9 mouse cellular contexts compared by ENCODE assay signal in genomic region chr2:21234871-21235648, GRCm38 (mm10). TPM values are rescaled to one million over a fixed set of nuclear protein-coding genes. Genes with fewer than 3 reads are reported as not detected.
DNase-seq lines count a peak whose midpoint lies in the region; ATAC-seq lines count a peak whose summit lies in the region.
"Had no signal": no experiment of that assay in that cellular context is flagged by ENCODE, and none has a peak within 500 bp of the region (broad histone marks: within the 10 kb centered on the region; RNA-seq: fewer than 3 reads in every experiment).

No protein-coding gene starts in this region.

- H3K27ac ChIP-seq in kidney, embryonic 14.5 days (ENCODE audit: low read depth, low read length): no peak overlapping the region
- H3K27ac ChIP-seq in midbrain, embryonic 14.5 days (replicated peaks; ENCODE audit: low read depth, low read length): no peak overlapping the region

- peak; percentile 14 for DNase-seq in adipocyte (ENCODE audit: low spot score)
- peak; percentile 67 for DNase-seq in cerebellum, adult 9-11 months
- DNase-seq in lung, postnatal 10 days: peak; percentile 61
- DNase-seq in spleen, postnatal 36 days (ENCODE audit: low spot score in 2 of 2): no peak
- no peak for DNase-seq in midbrain, embryonic 14.5 days
- no peak for DNase-seq in layer of hippocampus, postnatal 25 days (ENCODE audit: extremely low spot score in 1 of 2, low spot score in 1 of 2)

- H3K9me3 ChIP-seq in kidney, embryonic 14.5 days (ENCODE audit: control insufficient read depth, low read length): no peaks in the 10 kb centered on the region
- H3K9me3 ChIP-seq in midbrain, embryonic 14.5 days (ENCODE audit: control insufficient read depth, low read length): no peaks in the 10 kb centered on the region

- 0 out of 2 replicates have a peak, but pooled peaks have one; percentile 46 for ATAC-seq in kidney, embryonic 14.5 days (ENCODE audit: low FRiP score, low TSS enrichment)
- ATAC-seq in midbrain, embryonic 14.5 days (ENCODE audit: low FRiP score, low TSS enrichment): no peak
- ATAC-seq: inflammation-experienced regulatory T-cells, adult 6 months had no signal

- H3K9ac ChIP-seq in kidney, embryonic 14.5 days (ENCODE audit: low read depth, low read length): no peak overlapping the region
- H3K9ac ChIP-seq in midbrain, embryonic 14.5 days (replicated peaks; ENCODE audit: low read length): no peak overlapping the region

- WGBS in kidney, embryonic 14.5 days: 72% methylated on average over 9 of the region's 9 CpGs
- 83% methylated on average over 9 of the region's 9 CpGs for WGBS in midbrain, embryonic 14.5 days

- no peaks in the 10 kb centered on the region for H3K36me3 ChIP-seq in kidney, embryonic 14.5 days (ENCODE audit: control insufficient read depth, insufficient read depth, low read length)
- no peaks in the 10 kb centered on the region for H3K36me3 ChIP-seq in midbrain, embryonic 14.5 days (ENCODE audit: control insufficient read depth, insufficient read depth, low read length)

- H3K27me3 ChIP-seq in kidney, embryonic 14.5 days (ENCODE audit: control insufficient read depth, insufficient read depth, low read length): no peaks in the 10 kb centered on the region
- no peaks in the 10 kb centered on the region for H3K27me3 ChIP-seq in midbrain, embryonic 14.5 days (ENCODE audit: control insufficient read depth, insufficient read depth, low read length)

- no peaks in the 10 kb centered on the region for H3K4me1 ChIP-seq in kidney, embryonic 14.5 days (ENCODE audit: control insufficient read depth, insufficient read depth, low read length)
- no peaks in the 10 kb centered on the region for H3K4me1 ChIP-seq in midbrain, embryonic 14.5 days (ENCODE audit: control insufficient read depth, insufficient read depth, low read length)

- no peak overlapping the region for H3K4me2 ChIP-seq in kidney, embryonic 14.5 days (replicated peaks; ENCODE audit: low read depth, low read length)
- H3K4me2 ChIP-seq in midbrain, embryonic 14.5 days (ENCODE audit: low read length): no peak overlapping the region

- no peak overlapping the region for H3K4me3 ChIP-seq in kidney, embryonic 14.5 days (ENCODE audit: low read length)
- H3K4me3 ChIP-seq in midbrain, embryonic 14.5 days (replicated peaks; ENCODE audit: low read depth, low read length): no peak overlapping the region
- H3K4me3 ChIP-seq: myocyte had no signal

RNA-seq across cellular contexts. Expression of gene Thnsl1, which starts 29.5 kb away (rescaled TPM):
- polyA plus RNA-seq in kidney, embryonic 14.5 days (2014; fragmentation: Nextera tagmentation; extraction: Ambion mirVana): 5.2 and 8.8 TPM in 2 replicates
- polyA plus RNA-seq in midbrain, embryonic 14.5 days (2014; fragmentation: Nextera tagmentation; extraction: Ambion mirVana): 22.4 and 26.7 TPM in 2 replicates
- 10 to 100 TPM; 20.0 to 20.6 TPM for total RNA-seq in layer of hippocampus, postnatal 25 days (2021)

RNA-seq across cellular contexts. Expression of gene Enkur, which starts 29.9 kb away (rescaled TPM):
- 0.35 and 0.59 TPM in 2 replicates for polyA plus RNA-seq in kidney, embryonic 14.5 days (2014; fragmentation: Nextera tagmentation; extraction: Ambion mirVana)
- 3.7 and 4.8 TPM in 2 replicates for polyA plus RNA-seq in midbrain, embryonic 14.5 days (2014; fragmentation: Nextera tagmentation; extraction: Ambion mirVana)
- total RNA-seq in layer of hippocampus, postnatal 25 days (2021): 1 to 10 TPM; 1.9 to 2.3 TPM

Comparison
In these comparisons a context has a peak if more than half of its experiments do, and no peak if none do; other contexts are left out.
1. DNase-seq: peak in adipocyte (single experiment), cerebellum, adult 9-11 months (single experiment) and lung, postnatal 10 days (single experiment); none in spleen, postnatal 36 days (0 of 2), midbrain, embryonic 14.5 days (single experiment) and layer of hippocampus, postnatal 25 days (0 of 2).